Mouse (Mus musculus): Measurements from ENCODE around the gene Ahr. TPM values are rescaled to one million over a fixed set of nuclear protein-coding genes. Genes with fewer than 3 reads are reported as not detected.

The Ahr gene
- total RNA-seq (2021) = 1 to 10 TPM; 2.1 to 3.2 TPM
- long read RNA-seq, experiment 1, partial matches to known transcripts = 1 of 1 reads
- long read RNA-seq, experiment 1, other reads (novel, unspliced or antisense) = 0 of 1 reads
- long read RNA-seq, experiment 2, full-length matches to known transcripts = 6 of 7 reads
- long read RNA-seq, experiment 2, partial matches to known transcripts = 1 of 7 reads
- long read RNA-seq, experiment 2, other reads (novel, unspliced or antisense) = 0 of 7 reads

GRCm38 (mm10) chr12:35534754-35535236 is at the start of gene Ahr:
TSS of gene Ahr (minus strand) at chr12:35535038.
- peak; percentile 80 for DNase-seq
- intact Hi-C loops (cut with DNase I; ENCODE audit: low total_unique reads) = loop anchor here (10.0 kb wide), 1 partner anchor 300 kb away; no protein-coding TSS in a partner anchor

GRCm38 (mm10) chr12:35578826-35579225 is 44.0 kb upstream of the Ahr start:
- DNase-seq = no peak
- intact Hi-C loops (cut with DNase I; ENCODE audit: low total_unique reads) = no loop called here

GRCm38 (mm10) chr12:35576107-35576506 is 41.3 kb upstream of the Ahr start:
- intact Hi-C loops (cut with DNase I; ENCODE audit: low total_unique reads) = no loop called here

GRCm38 (mm10) chr12:35573713-35574112 is 38.9 kb upstream of the Ahr start:
- intact Hi-C loops (cut with DNase I; ENCODE audit: low total_unique reads) = no loop called here
- no peak for DNase-seq

More at GRCm38 (mm10) chr12:35576107-35576506, 41.3 kb upstream of the Ahr start:
- no peak for DNase-seq

GRCm38 (mm10) chr12:35562826-35563225 is 28.0 kb upstream of the Ahr start:
- intact Hi-C loops (cut with DNase I; ENCODE audit: low total_unique reads) = no loop called here

GRCm38 (mm10) chr12:35558868-35559267 is 24.0 kb upstream of the Ahr start:
- intact Hi-C loops (cut with DNase I; ENCODE audit: low total_unique reads) = no loop called here
- no peak for DNase-seq

More at GRCm38 (mm10) chr12:35562826-35563225, 28.0 kb upstream of the Ahr start:
- DNase-seq = no peak

- DNase-seq = no peak
- intact Hi-C loops (cut with DNase I; ENCODE audit: low total_unique reads) = no loop called here
These were observed 21.1 kb upstream of the Ahr start for GRCm38 (mm10) chr12:35555925-35556324.

GRCm38 (mm10) chr12:35554309-35554708 is 19.5 kb upstream of the Ahr start:
- intact Hi-C loops (cut with DNase I; ENCODE audit: low total_unique reads) = no loop called here
- no peak for DNase-seq

GRCm38 (mm10) chr12:35553174-35553573 is 18.3 kb upstream of the Ahr start:
- intact Hi-C loops (cut with DNase I; ENCODE audit: low total_unique reads) = no loop called here
- DNase-seq = no peak

- intact Hi-C loops (cut with DNase I; ENCODE audit: low total_unique reads) = no loop called here
- DNase-seq = no peak
These were observed 15.5 kb upstream of the Ahr start for GRCm38 (mm10) chr12:35550299-35550698.

GRCm38 (mm10) chr12:35542836-35543235 is 8.0 kb upstream of the Ahr start:
- intact Hi-C loops (cut with DNase I; ENCODE audit: low total_unique reads) = no loop called here

GRCm38 (mm10) chr12:35538843-35539242 is 4.0 kb upstream of the Ahr start:
- DNase-seq = no peak
- intact Hi-C loops (cut with DNase I; ENCODE audit: low total_unique reads) = loop anchor here (10.0 kb wide), 1 partner anchor 296 kb away; no protein-coding TSS in a partner anchor

More at GRCm38 (mm10) chr12:35542836-35543235, 8.0 kb upstream of the Ahr start:
- DNase-seq = no peak

- DNase-seq = no peak
- intact Hi-C loops (cut with DNase I; ENCODE audit: low total_unique reads) = loop anchor here (10.0 kb wide), 1 partner anchor 301 kb away; no protein-coding TSS in a partner anchor
These were observed 604 bp downstream of the Ahr start for GRCm38 (mm10) chr12:35534114-35534753.

GRCm38 (mm10) chr12:35533748-35534113 is 1.1 kb downstream of the Ahr start:
- intact Hi-C loops (cut with DNase I; ENCODE audit: low total_unique reads) = loop anchor here (10.0 kb wide), 1 partner anchor 301 kb away; no protein-coding TSS in a partner anchor
- no peak for DNase-seq

- intact Hi-C loops (cut with DNase I; ENCODE audit: low total_unique reads) = loop anchor here (10.0 kb wide), 1 partner anchor 302 kb away; no protein-coding TSS in a partner anchor
- DNase-seq = no peak
These were observed 1.7 kb downstream of the Ahr start for GRCm38 (mm10) chr12:35533133-35533532.

- DNase-seq = peak; percentile 51
- intact Hi-C loops (cut with DNase I; ENCODE audit: low total_unique reads) = loop anchor here (10.0 kb wide), 1 partner anchor 303 kb away; no protein-coding TSS in a partner anchor
These were observed 2.7 kb downstream of the Ahr start for GRCm38 (mm10) chr12:35532151-35532550.

- no peak for DNase-seq
- intact Hi-C loops (cut with DNase I; ENCODE audit: low total_unique reads) = loop anchor here (10.0 kb wide), 1 partner anchor 304 kb away; no protein-coding TSS in a partner anchor
These were observed 4.3 kb downstream of the Ahr start for GRCm38 (mm10) chr12:35530587-35530986.

- no peak for DNase-seq
- intact Hi-C loops (cut with DNase I; ENCODE audit: low total_unique reads) = no loop called here
These were observed 7.4 kb downstream of the Ahr start for GRCm38 (mm10) chr12:35527429-35527828.

GRCm38 (mm10) chr12:35522585-35523103 is 12.2 kb downstream of the Ahr start:
- intact Hi-C loops (cut with DNase I; ENCODE audit: low total_unique reads) = no loop called here
- DNase-seq = no peak

GRCm38 (mm10) chr12:35515621-35516020 is 19.2 kb downstream of the Ahr start:
- intact Hi-C loops (cut with DNase I; ENCODE audit: low total_unique reads) = no loop called here
- no peak for DNase-seq

Measured in gastrocnemius, postnatal 14 days (tissue).